Mouse (Mus musculus) lung, postnatal 36 days (tissue): ENCODE results near the gene Med12l.
"Not testable (repeated sequence)": the region's sequence is repeated elsewhere in the genome, so short reads cannot be mapped to it uniquely, and the experiment has no call there.

Experiments used
- DNase-seq: peaks from one replicate; pipeline ENCODE4 v3.0.0; 2022; ENCODE audit warnings: mixed read lengths

The Med12l gene

DNA sequence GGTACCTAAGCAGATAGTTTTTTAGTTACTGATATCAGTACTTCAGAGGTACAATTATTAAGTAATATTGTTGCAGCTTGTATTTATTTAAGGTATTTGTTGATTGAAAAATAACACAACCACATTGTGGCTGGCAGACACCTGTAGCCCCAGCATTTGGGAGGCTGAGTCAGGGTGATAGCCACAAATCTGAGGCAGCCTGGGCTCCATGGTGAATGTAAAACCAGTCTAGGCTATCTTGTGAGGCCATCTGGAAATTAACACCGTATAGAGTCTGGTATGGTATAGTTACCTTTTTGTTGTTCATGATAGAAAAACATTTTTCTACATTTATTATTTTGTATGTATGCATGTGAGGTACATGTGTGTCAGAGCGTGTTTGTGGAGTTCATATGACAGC lies 96.5 kb downstream of the Med12l start:
- DNase-seq: no peak

DNA sequence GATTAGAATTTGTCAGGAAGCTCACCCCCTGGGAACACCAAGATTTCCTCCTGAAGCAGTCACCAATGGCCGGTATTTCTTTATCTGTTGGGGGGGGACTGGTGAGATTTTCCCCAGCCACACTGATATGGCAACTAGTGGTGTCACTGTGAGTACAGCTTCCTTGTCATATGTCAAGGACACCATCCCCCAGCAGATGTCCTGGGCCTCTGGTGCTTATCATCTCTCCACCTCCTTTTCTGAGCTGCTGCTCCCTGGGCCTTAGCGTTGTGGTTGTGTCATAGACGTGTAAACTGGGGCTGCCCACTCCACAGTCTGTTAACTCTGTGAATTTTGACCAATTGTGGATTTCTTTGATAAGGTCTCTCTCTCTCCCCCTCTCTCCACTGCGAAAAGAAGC lies 98.8 kb downstream of the Med12l start:
- DNase-seq: no peak

DNA sequence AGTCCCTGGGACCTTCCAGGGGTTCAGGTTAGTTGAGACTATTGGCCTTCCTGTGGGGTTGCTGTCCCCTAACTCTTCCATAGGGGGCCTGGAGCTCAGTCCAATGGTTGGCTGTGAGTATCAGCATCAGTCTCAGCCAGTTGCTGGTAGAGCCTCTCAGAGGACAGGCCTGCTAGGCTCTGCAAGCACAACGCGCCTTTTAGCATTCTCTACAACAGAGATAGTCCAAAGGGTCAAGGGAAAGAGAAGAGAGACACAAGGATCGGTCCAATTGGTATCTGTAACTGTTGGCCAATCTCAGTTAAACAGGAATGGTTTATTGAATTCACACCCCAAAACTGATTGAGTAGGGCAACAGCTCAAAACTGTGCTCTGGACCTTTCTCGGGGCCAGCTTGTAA lies 101.8 kb downstream of the Med12l start:
- no peak for DNase-seq

DNA sequence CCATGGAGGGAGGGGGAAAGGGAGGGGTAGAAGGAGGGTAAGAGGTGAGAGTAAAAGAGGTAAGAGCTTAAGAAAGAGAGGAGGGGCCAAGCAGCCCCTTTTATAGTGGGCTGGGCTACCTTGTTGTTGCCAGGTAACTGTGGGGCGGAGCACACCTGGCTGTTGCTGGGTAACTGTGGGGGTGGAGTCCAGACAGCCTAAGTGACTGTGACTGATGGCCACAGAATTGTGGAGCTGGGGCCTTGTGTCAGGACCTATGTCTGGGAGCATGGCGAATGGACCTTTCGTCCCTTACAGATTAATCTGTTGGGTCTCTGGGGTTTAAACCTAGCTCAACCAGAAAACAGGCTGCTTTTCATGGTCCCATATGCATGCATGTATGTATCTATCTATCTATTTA lies 104.2 kb downstream of the Med12l start:
- DNase-seq: not testable (repeated sequence)

DNA sequence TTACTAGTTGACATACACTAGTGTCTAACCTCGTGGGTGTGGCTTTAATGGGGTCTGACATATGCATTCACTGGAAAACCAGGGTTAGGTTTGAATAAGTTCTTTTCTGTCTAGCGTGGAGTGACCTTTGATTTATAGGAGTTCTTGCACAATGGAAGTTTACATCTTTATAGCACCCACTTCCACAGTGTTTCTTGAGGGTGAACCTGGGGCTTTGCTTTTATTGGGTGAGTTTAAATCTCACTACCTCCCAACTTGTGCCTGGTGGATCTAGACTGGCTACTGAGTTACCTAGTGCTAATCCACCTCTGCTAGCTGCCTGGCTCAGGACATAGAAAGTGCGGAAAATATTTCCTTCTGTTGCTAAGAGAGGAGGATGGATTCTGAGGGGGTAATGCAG lies 106.3 kb downstream of the Med12l start:
- DNase-seq: no peak

- DNase-seq: not testable (repeated sequence)
Measured at GRCm38 (mm10) chr3:59113291-59113690, 107.7 kb downstream of the Med12l start.

GRCm38 (mm10) chr3:59113973-59114517 lies 108.4 kb downstream of the Med12l start:
- peak; percentile 60 for DNase-seq

DNA sequence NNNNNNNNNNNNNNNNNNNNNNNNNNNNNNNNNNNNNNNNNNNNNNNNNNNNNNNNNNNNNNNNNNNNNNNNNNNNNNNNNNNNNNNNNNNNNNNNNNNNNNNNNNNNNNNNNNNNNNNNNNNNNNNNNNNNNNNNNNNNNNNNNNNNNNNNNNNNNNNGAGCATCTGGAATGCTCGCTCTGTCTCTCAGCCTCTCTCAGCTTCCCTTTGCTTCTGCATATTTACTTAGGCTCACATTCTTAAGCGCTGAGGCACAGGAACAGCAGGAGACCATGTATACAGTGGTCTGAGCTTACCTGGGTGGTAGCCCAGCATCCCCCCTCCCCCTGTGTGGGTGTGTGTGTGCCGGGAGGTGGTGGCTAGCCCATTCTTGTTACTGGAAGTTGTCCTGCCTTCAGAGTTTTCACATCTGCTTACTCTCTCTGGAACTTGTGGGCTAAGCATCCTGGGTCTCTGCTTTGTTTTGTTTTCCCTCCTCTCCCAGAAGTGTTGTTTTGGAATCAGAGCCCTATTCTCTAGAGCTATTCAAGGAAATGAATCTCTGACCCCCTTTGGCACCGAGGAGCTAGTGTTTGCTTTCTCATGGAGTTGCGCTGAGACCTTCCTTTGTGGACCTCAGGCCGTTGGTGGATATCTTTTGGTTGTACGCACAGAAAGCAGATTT lies 115.6 kb downstream of the Med12l start:
- no peak for DNase-seq

- no peak for DNase-seq
Measured at GRCm38 (mm10) chr3:59121780-59122449, 116.3 kb downstream of the Med12l start.

DNA sequence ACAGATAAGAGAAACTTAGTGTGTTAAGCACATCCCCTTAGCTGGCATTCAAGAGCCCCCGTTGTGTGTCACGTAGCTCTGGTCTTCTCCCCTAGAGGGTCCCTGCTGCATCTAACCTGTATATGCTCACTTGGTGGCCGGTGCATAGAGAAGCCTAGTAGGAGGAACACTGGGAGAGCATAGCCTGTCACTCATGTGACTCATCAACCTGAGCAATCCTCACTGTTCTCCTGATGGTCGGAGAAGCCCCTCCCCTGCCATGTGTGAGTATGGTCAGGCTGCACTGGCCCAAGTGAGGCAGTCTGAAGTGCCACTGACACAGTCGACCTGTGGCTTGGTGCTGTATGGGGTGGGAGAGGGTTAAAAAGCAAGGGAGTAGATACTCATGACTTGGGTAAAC lies 119.4 kb downstream of the Med12l start:
- DNase-seq: no peak

- DNase-seq: no peak
Measured at GRCm38 (mm10) chr3:59125783-59126555, 120.3 kb downstream of the Med12l start.

DNA sequence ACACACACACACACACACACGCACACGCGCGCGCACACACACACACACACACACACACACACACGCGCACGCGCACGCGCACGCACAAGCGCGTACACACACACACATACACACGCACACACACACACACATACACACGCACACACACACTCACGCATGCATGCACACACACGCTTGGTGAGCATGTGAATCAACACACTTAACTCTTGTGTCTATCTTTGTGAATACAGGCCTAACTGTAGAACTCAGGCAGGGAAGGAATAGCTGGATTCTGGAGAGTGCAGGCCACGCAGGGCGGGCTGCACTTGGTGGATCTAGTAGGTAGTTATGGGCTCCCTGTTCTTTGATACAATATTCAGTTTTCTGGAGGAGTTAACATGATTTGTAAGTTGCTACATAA lies 123.1 kb downstream of the Med12l start:
- DNase-seq: no peak

GRCm38 (mm10) chr3:59129547-59129946 lies 123.9 kb downstream of the Med12l start:
- DNase-seq: no peak

DNA sequence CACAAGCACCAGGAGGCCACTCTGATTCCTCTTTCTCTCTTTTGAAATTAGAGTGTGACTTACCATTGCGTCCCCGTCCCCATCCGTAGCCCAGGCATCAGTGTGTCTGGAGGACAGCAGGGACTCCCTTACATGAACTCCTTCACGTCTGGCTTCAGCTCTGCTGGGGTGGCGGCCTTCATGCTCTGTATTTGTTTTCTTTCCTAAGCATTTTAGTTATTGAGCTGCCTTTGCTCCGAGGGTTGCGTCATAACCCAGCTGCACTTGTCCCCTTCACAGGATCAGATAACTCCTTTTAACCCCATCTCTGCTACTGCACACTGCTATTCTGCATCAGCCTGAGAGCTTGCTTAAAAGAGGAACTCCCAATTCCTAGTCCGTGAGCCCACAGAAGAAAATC lies 124.8 kb downstream of the Med12l start:
- DNase-seq: no peak

DNA sequence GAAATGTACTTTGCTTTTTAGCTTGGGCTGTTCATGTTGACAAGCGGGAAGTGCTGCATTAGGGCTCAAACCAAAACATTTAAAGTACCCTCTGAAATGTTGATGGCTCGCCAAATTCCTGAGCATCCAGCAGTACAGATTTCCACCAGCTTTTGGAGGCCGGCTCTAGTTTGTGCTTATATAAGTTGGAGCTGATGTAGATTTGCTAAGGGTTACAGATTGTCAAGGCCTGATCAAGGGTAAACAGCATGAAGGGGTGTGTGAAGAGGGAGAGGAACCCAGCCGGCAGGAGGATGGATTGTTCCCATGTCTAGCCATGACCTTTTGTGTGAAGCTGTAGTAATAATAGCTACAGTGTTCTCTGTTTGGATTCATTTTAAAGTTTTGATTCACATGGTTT lies 125.5 kb downstream of the Med12l start:
- DNase-seq: no peak

DNA sequence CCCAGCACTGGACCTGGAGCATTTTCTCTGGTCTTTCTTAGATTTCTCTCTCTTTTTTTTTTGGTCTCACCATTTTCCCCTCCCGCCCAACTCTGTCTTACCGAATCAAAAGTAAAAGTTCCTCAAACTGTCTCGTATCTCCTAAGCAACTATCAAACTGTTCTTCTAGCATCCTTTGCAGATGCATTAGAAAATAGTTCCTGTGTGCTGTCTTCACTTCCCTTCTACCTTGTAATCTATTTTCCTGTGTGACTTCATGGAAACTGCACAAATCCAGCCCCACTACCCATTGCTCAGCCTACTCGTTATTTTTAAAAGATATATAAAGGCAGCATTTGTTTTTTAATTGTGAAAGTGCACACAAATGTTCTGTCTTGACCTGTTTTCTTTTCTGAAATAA lies 126.3 kb downstream of the Med12l start:
- no peak for DNase-seq

- DNase-seq: no peak
Measured at GRCm38 (mm10) chr3:59133189-59133588, 127.6 kb downstream of the Med12l start.

GRCm38 (mm10) chr3:59135911-59136653 lies 130.5 kb downstream of the Med12l start:
- DNase-seq: no peak

- DNase-seq: no peak
Measured at GRCm38 (mm10) chr3:59138946-59139468, 133.4 kb downstream of the Med12l start.

- peak; percentile 50 for DNase-seq
Measured at GRCm38 (mm10) chr3:59139651-59140051, 134.0 kb downstream of the Med12l start.

DNA sequence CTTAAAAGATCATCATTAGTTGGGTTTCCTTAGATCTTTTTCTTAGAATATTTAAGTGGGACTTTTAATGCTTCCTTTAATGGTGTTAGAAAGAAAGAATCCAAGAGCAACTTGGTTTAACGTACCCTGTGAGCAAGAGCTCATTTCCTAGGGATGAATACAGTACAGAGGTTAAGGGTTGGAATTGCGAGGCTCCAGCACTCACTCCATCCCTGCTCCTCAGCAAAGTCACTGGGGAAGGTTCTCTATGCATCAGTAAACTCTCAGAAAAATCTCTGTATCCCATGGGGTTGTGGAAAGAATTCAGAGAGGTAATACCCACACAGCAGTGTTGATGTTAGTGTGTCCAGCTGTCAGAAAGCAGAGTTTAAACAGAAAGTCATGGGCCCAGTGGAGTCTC lies 134.5 kb downstream of the Med12l start:
- no peak for DNase-seq

DNA sequence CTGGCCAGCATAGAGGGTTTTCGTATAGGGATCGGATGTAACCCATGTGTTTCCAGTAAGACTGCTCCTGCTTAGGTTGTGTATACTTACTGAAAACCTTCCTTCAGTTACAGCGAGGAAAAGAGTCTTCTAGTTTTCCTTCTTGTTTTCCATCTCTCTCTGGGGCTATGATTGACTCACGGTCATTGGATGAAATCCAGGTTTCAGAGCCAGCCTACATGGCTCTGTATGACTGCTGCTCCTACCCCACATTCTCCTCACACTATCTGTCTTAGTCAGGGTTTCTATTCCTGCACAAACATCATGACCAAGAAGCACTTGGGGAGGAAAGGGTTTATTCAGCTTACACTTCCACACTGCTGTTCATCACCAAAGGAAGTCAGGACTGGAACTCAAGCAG lies 135.3 kb downstream of the Med12l start:
- DNase-seq: not testable (repeated sequence)
